Mouse (Mus musculus) lung, adult 2 months (tissue): ENCODE measurements around the gene Lrmda.

Experiments used
- CTCF ChIP-seq: fragments of 200-500 bp; IDR thresholded peaks from 2 replicates; pipeline ENCODE4 v1.5.1; 2011; ENCODE audit warnings: mild to moderate bottlenecking, low read length, control low read depth; ENCODE audit not compliant: insufficient read depth
- POLR2A ChIP-seq: fragments of 200-500 bp; IDR thresholded peaks from 2 replicates; pipeline ENCODE4 v1.6.1; 2011; ENCODE audit warnings: low read depth, mild to moderate bottlenecking, control low read depth, low read length, borderline replicate concordance; ENCODE audit errors: extremely low read depth

GRCm38 (mm10) chr14:22589503-22590215 is 570.1 kb downstream of the Lrmda start:
- TF ChIP-seq CTCF (no peak), POLR2A (no peak)
